ENCODE assay signal across 8 mouse cellular contexts in the genomic region with DNA sequence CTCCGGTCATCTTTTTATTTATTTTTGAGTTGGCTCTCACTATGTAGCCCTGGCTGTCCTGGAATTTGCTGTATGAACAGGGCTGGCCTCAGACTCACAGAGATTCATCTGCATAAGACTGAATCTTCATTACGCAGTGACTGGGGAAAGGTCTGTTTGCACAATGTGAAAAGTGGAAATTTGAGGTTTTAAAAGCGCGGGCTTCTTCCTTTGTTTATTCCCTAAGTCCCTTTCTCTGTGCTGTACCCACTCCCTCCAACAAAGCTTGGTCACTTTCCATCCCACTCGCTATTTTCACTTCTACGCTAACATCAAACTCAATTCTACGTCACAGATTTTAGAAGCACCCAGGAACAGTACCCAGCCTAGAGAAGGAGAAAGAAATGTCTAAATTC. TPM values are rescaled to one million over a fixed set of nuclear protein-coding genes. Genes with fewer than 3 reads are reported as not detected.
DNase-seq lines count a peak whose midpoint lies in the region; ATAC-seq lines count a peak whose summit lies in the region.

No protein-coding gene starts in this region.

- H3K27ac ChIP-seq in heart, embryonic 15.5 days, result peak overlapping the region; percentile 91
- peak overlapping the region; percentile 93 for H3K27ac ChIP-seq in hindbrain, embryonic 11.5 days (ENCODE audit: low read depth, low read length)
- peak overlapping the region; percentile 92 for H3K27ac ChIP-seq in midbrain, embryonic 10.5 days (replicated peaks)

- H3K4me1 ChIP-seq in heart, embryonic 15.5 days (replicated peaks), result peaks cover 23% of the 10 kb centered on the region
- peaks cover 4% of the 10 kb centered on the region; the same call in 1 of the 2 replicates for H3K4me1 ChIP-seq in hindbrain, embryonic 11.5 days (replicated peaks; ENCODE audit: control insufficient read depth, insufficient read depth, low read length)
- H3K4me1 ChIP-seq in midbrain, embryonic 10.5 days, result peaks cover 30% of the 10 kb centered on the region

- no peaks in the 10 kb centered on the region for H3K36me3 ChIP-seq in heart, embryonic 15.5 days
- no peaks in the 10 kb centered on the region for H3K36me3 ChIP-seq in hindbrain, embryonic 11.5 days (ENCODE audit: control insufficient read depth, insufficient read depth, low read length)
- peaks cover 8% of the 10 kb centered on the region for H3K36me3 ChIP-seq in midbrain, embryonic 10.5 days

- peak overlapping the region; percentile 67 for H3K9ac ChIP-seq in heart, embryonic 15.5 days
- H3K9ac ChIP-seq in hindbrain, embryonic 11.5 days (ENCODE audit: low read depth, low read length), result peak overlapping the region; percentile 75

- WGBS in heart, embryonic 15.5 days, result 58% methylated on average over 7 of the region's 7 CpGs
- 39% methylated on average over 7 of the region's 7 CpGs for WGBS in hindbrain, embryonic 11.5 days
- WGBS in midbrain, embryonic 10.5 days, result 75% methylated on average over 7 of the region's 7 CpGs

- no peaks in the 10 kb centered on the region for H3K9me3 ChIP-seq in heart, embryonic 15.5 days (replicated peaks)
- no peaks in the 10 kb centered on the region for H3K9me3 ChIP-seq in hindbrain, embryonic 11.5 days (ENCODE audit: control insufficient read depth, low read length)
- H3K9me3 ChIP-seq in midbrain, embryonic 10.5 days (replicated peaks), result peaks cover 20% of the 10 kb centered on the region; the same call in 1 of the 2 replicates

- DNase-seq in heart, adult 9 months (ENCODE audit: low spot score in 2 of 2), result no peak
- peak; percentile 50 for DNase-seq in NIH3T3 (ENCODE audit: low read depth)
- no peak for DNase-seq in hindbrain, embryonic 11.5 days (ENCODE audit: low spot score)
- DNase-seq in midbrain, embryonic 10.5 days (ENCODE audit: low spot score), result no peak
- DNase-seq in left cerebral cortex, postnatal 4 days, result no peak
- no peak for DNase-seq in layer of hippocampus, adult 9-11 months
- DNase-seq in c-Kit-positive CD71-positive TER-119-positive erythroid progenitor cells, embryonic 14.5 days (ENCODE audit: low spot score), result no peak

- H3K4me3 ChIP-seq in heart, embryonic 15.5 days, result peak overlapping the region; percentile 60
- peak overlapping the region; percentile 51 for H3K4me3 ChIP-seq in hindbrain, embryonic 11.5 days (ENCODE audit: low read depth, low read length)
- H3K4me3 ChIP-seq in midbrain, embryonic 10.5 days, result peak overlapping the region; percentile 62

- ATAC-seq in heart, embryonic 15.5 days (replicated peaks; ENCODE audit: insufficient number of reproducible peaks, insufficient read depth, low FRiP score, low read depth), result 0 out of 2 replicates have a peak, but pooled peaks have one; percentile 9
- ATAC-seq in hindbrain, embryonic 11.5 days (ENCODE audit: low FRiP score), result no peak

- peak overlapping the region; percentile 85 for H3K4me2 ChIP-seq in heart, embryonic 15.5 days
- peak overlapping the region; percentile 81 for H3K4me2 ChIP-seq in hindbrain, embryonic 11.5 days (replicated peaks; ENCODE audit: low read depth, low read length)

- intact Hi-C loops in left cerebral cortex, postnatal 4 days (cut with DNase I), result no loop called here

- H3K27me3 ChIP-seq in heart, embryonic 15.5 days, result no peaks in the 10 kb centered on the region
- no peaks in the 10 kb centered on the region for H3K27me3 ChIP-seq in hindbrain, embryonic 11.5 days (ENCODE audit: control insufficient read depth, insufficient read depth, low read length)
- H3K27me3 ChIP-seq in midbrain, embryonic 10.5 days (ENCODE audit: low read depth, poor library complexity, severe bottlenecking), result no peaks in the 10 kb centered on the region

RNA-seq across cellular contexts. Expression of a gene that starts 0.6 kb away (rescaled TPM):
- polyA plus RNA-seq in heart, embryonic 15.5 days (2015; fragmentation: Nextera tagmentation; extraction: Ambion mirVana), result 2.1 and 2.6 TPM in 2 replicates
- not detected in 2 replicates for polyA plus RNA-seq in hindbrain, embryonic 11.5 days (2014; fragmentation: Nextera tagmentation; extraction: Ambion mirVana)
- polyA plus RNA-seq in midbrain, embryonic 10.5 days (2016; fragmentation: Nextera tagmentation; extraction: Ambion mirVana), result 2.0 TPM in 1 of 2 replicates, not detected in the other
- 10 to 100 TPM in 1 of 2 experiments, 1 to 10 TPM in 1; 9.4 to 16.6 TPM for total RNA-seq in left cerebral cortex, postnatal 4 days (2021)
